Mouse (Mus musculus) limb, embryonic 12.5 days (tissue): ENCODE measurements around the gene Cpn1. TPM values are rescaled to one million over a fixed set of nuclear protein-coding genes. Genes with fewer than 3 reads are reported as not detected.
A peak's percentile ranks its signal among the peaks of the same experiment; 100 is the strongest.

Source experiments
- ATAC-seq: fragments of 200-750 bp; cut with Nextera tagmentation; 2 replicates; pipeline ENCODE4 v1.8.0; 2017; ENCODE audit warnings: low read depth, moderate TSS enrichment; ENCODE audit not compliant: insufficient number of reproducible peaks, insufficient read depth, low FRiP score, low TSS enrichment
- H3K27ac ChIP-seq: fragments of 300-500 bp; sonication (generic); 2 replicates; pipeline ENCODE4 v1.5.1; 2016; ENCODE audit warnings: mild to moderate bottlenecking, moderate library complexity
- H3K27me3 ChIP-seq: fragments of 300-500 bp; sonication (generic); 2 replicates; pipeline ENCODE4 v1.6.1; 2016; ENCODE audit warnings: mild to moderate bottlenecking, moderate library complexity
- H3K36me3 ChIP-seq: fragments of 300-500 bp; sonication (generic); 2 replicates; pipeline ENCODE4 v1.6.1; 2016; ENCODE audit warnings: mild to moderate bottlenecking, moderate library complexity
- H3K4me1 ChIP-seq: fragments of 300-500 bp; sonication (generic); replicated peaks from 2 replicates; pipeline ENCODE4 v1.6.1; 2016
- H3K4me2 ChIP-seq: fragments of 300-500 bp; sonication (generic); 2 replicates; pipeline ENCODE4 v1.6.1; 2016; ENCODE audit warnings: mild to moderate bottlenecking, moderate library complexity
- H3K4me3 ChIP-seq: fragments of 300-500 bp; sonication (generic); replicated peaks from 2 replicates; pipeline ENCODE4 v1.5.1; 2016; ENCODE audit warnings: mild to moderate bottlenecking
- H3K9ac ChIP-seq: fragments of 300-500 bp; sonication (generic); replicated peaks from 2 replicates; pipeline ENCODE4 v1.6.1; 2016; ENCODE audit warnings: mild to moderate bottlenecking, moderate library complexity
- H3K9me3 ChIP-seq: fragments of 300-500 bp; sonication (generic); 2 replicates; pipeline ENCODE4 v1.6.1; 2016; ENCODE audit warnings: mild to moderate bottlenecking, moderate library complexity
- WGBS: fragments of 180-500 bp; shearing (Covaris S2); methylation state at CpG from one replicate; pipeline ENCODE4 v1.1.7; 2016; 5-methylcytosine and 5-hydroxymethylcytosine counted together
- polyA plus RNA-seq: library from polyadenylated mRNA; unstranded; fragments of >200 nt; fragmentation: Nextera tagmentation; extraction: Ambion mirVana; gene quantifications from 2 replicates; pipeline ENCODE4 v1.2.1, GENCODE M21; 2016

Cpn1 gene
- polyA plus RNA-seq, 1 experiment from 2014 or later = 0.15 TPM

- H3K27me3 ChIP-seq = no peaks in the 10 kb centered on the region
- 59% methylated on average over 15 of the region's 15 CpGs for WGBS
These were observed 22.4 kb upstream of the Cpn1 start for GRCm38 (mm10) chr19:44008784-44009183.

GRCm38 (mm10) chr19:44007186-44007585 is 20.8 kb upstream of the Cpn1 start:
- 55% methylated on average over 12 of the region's 12 CpGs for WGBS
- ATAC-seq = 0 out of 2 replicates have a peak, but pooled peaks have one; percentile 42
- Histone ChIP-seq H3K36me3 (no peaks in the 10 kb centered on the region), H3K9ac (no peak overlapping the region), H3K4me2 (no peak overlapping the region), H3K27ac (no peak overlapping the region), H3K9me3 (no peaks in the 10 kb centered on the region), H3K4me1 (no peaks in the 10 kb centered on the region), H3K4me3 (no peak overlapping the region), H3K27me3 (no peaks in the 10 kb centered on the region)

More at GRCm38 (mm10) chr19:44008784-44009183, 22.4 kb upstream of the Cpn1 start:
- no peaks in the 10 kb centered on the region for H3K4me1 ChIP-seq
- H3K27ac ChIP-seq = no peak overlapping the region
- no peak overlapping the region for H3K9ac ChIP-seq
- no peak for ATAC-seq
- no peak overlapping the region for H3K4me3 ChIP-seq
- H3K4me2 ChIP-seq = no peak overlapping the region
- no peaks in the 10 kb centered on the region for H3K9me3 ChIP-seq
- no peaks in the 10 kb centered on the region for H3K36me3 ChIP-seq

- Histone ChIP-seq H3K9me3 (no peaks in the 10 kb centered on the region), H3K36me3 (no peaks in the 10 kb centered on the region), H3K4me3 (no peak overlapping the region), H3K27ac (no peak overlapping the region), H3K4me2 (no peak overlapping the region), H3K4me1 (no peaks in the 10 kb centered on the region), H3K27me3 (no peaks in the 10 kb centered on the region), H3K9ac (no peak overlapping the region)
- no peak for ATAC-seq
- 68% methylated on average over 4 of the region's 4 CpGs for WGBS
These were observed 18.7 kb upstream of the Cpn1 start for GRCm38 (mm10) chr19:44005025-44005424.

- H3K4me2 ChIP-seq = no peak overlapping the region
These were observed 17.9 kb upstream of the Cpn1 start for GRCm38 (mm10) chr19:44004261-44004660.

GRCm38 (mm10) chr19:44000720-44001119 is 14.4 kb upstream of the Cpn1 start:
- ATAC-seq = no peak
- WGBS = 83% methylated on average over 5 of the region's 5 CpGs

More at GRCm38 (mm10) chr19:44004261-44004660, 17.9 kb upstream of the Cpn1 start:
- H3K4me1 ChIP-seq = no peaks in the 10 kb centered on the region
- no peaks in the 10 kb centered on the region for H3K27me3 ChIP-seq
- no peak for ATAC-seq
- no peaks in the 10 kb centered on the region for H3K36me3 ChIP-seq
- H3K27ac ChIP-seq = no peak overlapping the region
- no peak overlapping the region for H3K4me3 ChIP-seq
- no peaks in the 10 kb centered on the region for H3K9me3 ChIP-seq
- no peak overlapping the region for H3K9ac ChIP-seq
- WGBS = 88% methylated on average over 2 of the region's 2 CpGs

DNA sequence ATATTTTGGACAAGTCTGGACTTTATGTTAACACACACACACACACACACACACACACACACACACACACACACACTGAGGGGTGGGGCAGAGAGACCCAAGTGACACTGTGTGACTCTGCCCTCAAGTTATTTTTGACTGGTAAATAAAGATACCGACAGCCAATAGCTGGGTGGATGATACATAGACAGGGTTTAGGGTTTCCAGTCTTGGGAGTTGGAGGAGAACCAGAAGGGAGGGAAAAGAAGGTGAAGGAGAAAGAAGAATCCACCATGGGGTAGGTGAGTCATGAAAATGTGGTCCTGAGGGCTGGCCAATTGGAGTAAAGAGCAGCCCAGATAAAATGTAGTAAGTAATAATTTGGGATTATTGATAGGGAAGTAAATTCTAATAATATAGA is 13.7 kb upstream of the Cpn1 start:
- H3K4me3 ChIP-seq = no peak overlapping the region
- no peak overlapping the region for H3K27ac ChIP-seq
- H3K4me2 ChIP-seq = no peak overlapping the region
- 81% methylated on average over 1 of the region's 1 CpGs for WGBS
- no peaks in the 10 kb centered on the region for H3K36me3 ChIP-seq
- no peak for ATAC-seq
- H3K9me3 ChIP-seq = no peaks in the 10 kb centered on the region
- no peaks in the 10 kb centered on the region for H3K27me3 ChIP-seq
- H3K4me1 ChIP-seq = no peaks in the 10 kb centered on the region
- H3K9ac ChIP-seq = no peak overlapping the region

More at GRCm38 (mm10) chr19:44000720-44001119, 14.4 kb upstream of the Cpn1 start:
- Histone ChIP-seq H3K27me3 (no peaks in the 10 kb centered on the region), H3K4me3 (no peak overlapping the region), H3K9me3 (no peaks in the 10 kb centered on the region), H3K4me1 (no peaks in the 10 kb centered on the region), H3K36me3 (no peaks in the 10 kb centered on the region), H3K27ac (no peak overlapping the region), H3K4me2 (no peak overlapping the region), H3K9ac (no peak overlapping the region)

DNA sequence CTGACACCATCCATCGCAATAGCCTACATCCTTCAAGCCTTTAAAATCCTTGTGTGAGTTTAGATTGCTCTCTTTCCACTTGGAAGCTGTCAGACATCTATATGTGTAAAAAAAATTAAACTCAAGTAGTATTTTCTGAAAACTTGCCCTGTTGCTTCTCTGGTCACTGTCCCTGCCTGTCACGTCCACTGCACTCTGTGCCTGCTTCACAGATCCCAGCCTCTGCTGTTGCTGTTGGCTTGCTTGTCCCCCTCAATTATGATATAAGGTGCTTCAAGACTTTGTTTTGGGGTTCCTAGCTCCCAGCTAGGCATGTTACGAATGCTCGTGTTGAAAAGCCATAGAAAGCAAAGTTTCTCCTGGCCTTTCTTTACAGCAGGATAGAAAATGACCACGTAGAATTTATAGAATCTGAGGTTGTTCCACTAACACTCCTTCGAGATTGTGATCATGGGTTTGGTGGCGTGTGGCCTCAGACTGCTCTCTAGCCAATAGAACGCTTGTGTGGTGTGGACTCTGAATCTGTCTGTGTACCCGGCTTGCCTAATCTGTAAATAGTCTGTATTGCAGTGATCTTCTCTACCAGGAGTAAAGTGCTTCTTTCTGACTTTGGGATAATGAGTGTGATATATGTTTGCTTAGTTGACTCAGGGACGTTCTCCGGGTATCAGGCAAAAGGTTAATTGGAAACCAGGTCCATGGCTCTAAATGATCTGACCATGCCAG is 12.6 kb upstream of the Cpn1 start:
- ATAC-seq = no peak
- H3K4me2 ChIP-seq = no peak overlapping the region
- H3K27ac ChIP-seq = no peak overlapping the region
- no peak overlapping the region for H3K9ac ChIP-seq
- H3K4me3 ChIP-seq = no peak overlapping the region
- no peaks in the 10 kb centered on the region for H3K27me3 ChIP-seq
- H3K36me3 ChIP-seq = no peaks in the 10 kb centered on the region
- no peaks in the 10 kb centered on the region for H3K9me3 ChIP-seq
- no peaks in the 10 kb centered on the region for H3K4me1 ChIP-seq
- WGBS = 80% methylated on average over 11 of the region's 11 CpGs

DNA sequence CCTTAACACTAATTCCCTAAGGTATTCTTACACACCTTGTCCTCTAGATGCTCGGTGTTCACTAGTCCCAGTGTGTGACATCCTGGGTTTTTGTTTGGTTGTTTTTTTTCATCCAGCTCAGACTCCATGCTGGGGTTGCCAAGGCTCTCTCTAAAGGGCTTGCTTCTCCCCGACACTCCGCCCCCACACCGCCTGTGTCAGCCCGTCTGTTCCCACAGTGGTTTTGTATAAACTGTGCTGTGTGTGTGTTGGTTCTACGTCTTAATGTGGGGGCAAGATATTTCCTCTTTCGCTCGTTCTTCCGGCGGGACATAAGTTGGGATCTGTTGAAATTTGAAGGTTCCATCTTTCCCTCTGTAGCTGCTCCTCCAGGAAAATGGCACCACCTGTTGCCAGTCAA is 11.7 kb upstream of the Cpn1 start:
- no peak overlapping the region for H3K9ac ChIP-seq
- H3K36me3 ChIP-seq = no peaks in the 10 kb centered on the region
- H3K4me1 ChIP-seq = no peaks in the 10 kb centered on the region
- H3K4me3 ChIP-seq = no peak overlapping the region
- H3K27ac ChIP-seq = no peak overlapping the region
- no peak for ATAC-seq
- H3K9me3 ChIP-seq = no peaks in the 10 kb centered on the region
- H3K27me3 ChIP-seq = no peaks in the 10 kb centered on the region
- no peak overlapping the region for H3K4me2 ChIP-seq
- WGBS = 88% methylated on average over 10 of the region's 10 CpGs

- WGBS = 73% methylated on average over 7 of the region's 7 CpGs
- H3K9ac ChIP-seq = no peak overlapping the region
These were observed 9.1 kb upstream of the Cpn1 start for GRCm38 (mm10) chr19:43995427-43995826.

GRCm38 (mm10) chr19:43992464-43992863 is 6.1 kb upstream of the Cpn1 start:
- H3K4me2 ChIP-seq = no peak overlapping the region
- H3K36me3 ChIP-seq = no peaks in the 10 kb centered on the region
- no peak overlapping the region for H3K4me3 ChIP-seq
- no peaks in the 10 kb centered on the region for H3K4me1 ChIP-seq
- no peak for ATAC-seq
- no peaks in the 10 kb centered on the region for H3K9me3 ChIP-seq
- H3K27ac ChIP-seq = no peak overlapping the region
- H3K9ac ChIP-seq = no peak overlapping the region
- 72% methylated on average over 4 of the region's 4 CpGs for WGBS
- H3K27me3 ChIP-seq = no peaks in the 10 kb centered on the region

More at GRCm38 (mm10) chr19:43995427-43995826, 9.1 kb upstream of the Cpn1 start:
- no peak overlapping the region for H3K27ac ChIP-seq
- no peak overlapping the region for H3K4me3 ChIP-seq
- H3K9me3 ChIP-seq = no peaks in the 10 kb centered on the region
- no peaks in the 10 kb centered on the region for H3K27me3 ChIP-seq
- H3K36me3 ChIP-seq = no peaks in the 10 kb centered on the region
- ATAC-seq = no peak
- H3K4me2 ChIP-seq = no peak overlapping the region
- no peaks in the 10 kb centered on the region for H3K4me1 ChIP-seq

GRCm38 (mm10) chr19:43990362-43990761 is 4.0 kb upstream of the Cpn1 start:
- H3K36me3 ChIP-seq = no peaks in the 10 kb centered on the region
- WGBS = 76% methylated on average over 8 of the region's 8 CpGs
- H3K9ac ChIP-seq = no peak overlapping the region
- no peak for ATAC-seq
- no peak overlapping the region for H3K4me3 ChIP-seq
- no peak overlapping the region for H3K27ac ChIP-seq
- H3K27me3 ChIP-seq = peaks cover 19% of the 10 kb centered on the region
- 0 out of 2 replicates have a peak, but pooled peaks cover 9% of the 10 kb centered on the region for H3K4me1 ChIP-seq
- no peak overlapping the region for H3K4me2 ChIP-seq
- H3K9me3 ChIP-seq = no peaks in the 10 kb centered on the region

- 87% methylated on average over 5 of the region's 5 CpGs for WGBS
- H3K4me1 ChIP-seq = 0 out of 2 replicates have a peak, but pooled peaks cover 9% of the 10 kb centered on the region
- no peak overlapping the region for H3K9ac ChIP-seq
- no peaks in the 10 kb centered on the region for H3K36me3 ChIP-seq
- no peak overlapping the region for H3K4me3 ChIP-seq
- ATAC-seq = no peak
- H3K27ac ChIP-seq = no peak overlapping the region
- peaks cover 20% of the 10 kb centered on the region for H3K27me3 ChIP-seq
- H3K4me2 ChIP-seq = no peak overlapping the region
- no peaks in the 10 kb centered on the region for H3K9me3 ChIP-seq
These were observed 4.4 kb downstream of the Cpn1 start for GRCm38 (mm10) chr19:43981992-43982391.
